Mouse (Mus musculus): ENCODE results near the gene Ap1ar. TPM values are rescaled to one million over a fixed set of nuclear protein-coding genes. Genes with fewer than 3 reads are reported as not detected.

Ap1ar gene
- polyA plus RNA-seq, 1 experiment from 2014 or later = 66.9 TPM

- Histone ChIP-seq H3K4me2 (no peak overlapping the region), H3K36me3 (no peaks in the 10 kb centered on the region), H3K4me1 (0 out of 2 replicates have a peak, but pooled peaks cover 5% of the 10 kb centered on the region), H3K27ac (peak overlapping the region; percentile 46; the same call in 1 of the 2 replicates), H3K9me3 (no peaks in the 10 kb centered on the region), H3K9ac (no peak overlapping the region), H3K4me3 (replicated peaks) (no peak overlapping the region), H3K27me3 (replicated peaks) (no peaks in the 10 kb centered on the region)
- peak; percentile 57; the same call in 1 of the 2 replicates for ATAC-seq (ENCODE audit: insufficient read depth, low FRiP score, low read depth)
- 66% methylated on average over 11 of the region's 11 CpGs for WGBS
These were observed 24.0 kb upstream of the Ap1ar start for GRCm38 (mm10) chr3:127861340-127861739.

GRCm38 (mm10) chr3:127853431-127854206 is 16.3 kb upstream of the Ap1ar start:
- 27% methylated on average over 15 of the region's 15 CpGs for WGBS
- Histone ChIP-seq H3K27ac (no peak overlapping the region), H3K36me3 (no peaks in the 10 kb centered on the region), H3K4me1 (no peaks in the 10 kb centered on the region), H3K9me3 (no peaks in the 10 kb centered on the region), H3K4me2 (no peak overlapping the region), H3K27me3 (replicated peaks) (no peaks in the 10 kb centered on the region), H3K9ac (no peak overlapping the region), H3K4me3 (replicated peaks) (no peak overlapping the region)
- ATAC-seq (ENCODE audit: insufficient read depth, low FRiP score, low read depth) = peak; percentile 56

GRCm38 (mm10) chr3:127852722-127853121 is 15.4 kb upstream of the Ap1ar start:
- no peaks in the 10 kb centered on the region for H3K4me1 ChIP-seq
- 66% methylated on average over 9 of the region's 9 CpGs for WGBS
- no peak overlapping the region for H3K27ac ChIP-seq
- H3K9me3 ChIP-seq = no peaks in the 10 kb centered on the region
- no peak overlapping the region for H3K4me3 ChIP-seq (replicated peaks)
- H3K9ac ChIP-seq = no peak overlapping the region
- ATAC-seq (ENCODE audit: insufficient read depth, low FRiP score, low read depth) = no peak
- no peaks in the 10 kb centered on the region for H3K27me3 ChIP-seq (replicated peaks)
- no peak overlapping the region for H3K4me2 ChIP-seq
- H3K36me3 ChIP-seq = no peaks in the 10 kb centered on the region

- H3K9me3 ChIP-seq = no peaks in the 10 kb centered on the region
- ATAC-seq (ENCODE audit: insufficient read depth, low FRiP score, low read depth) = no peak
- no peaks in the 10 kb centered on the region for H3K27me3 ChIP-seq (replicated peaks)
- H3K4me2 ChIP-seq = no peak overlapping the region
- no peak overlapping the region for H3K4me3 ChIP-seq (replicated peaks)
- no peaks in the 10 kb centered on the region for H3K36me3 ChIP-seq
- H3K9ac ChIP-seq = no peak overlapping the region
- H3K4me1 ChIP-seq = no peaks in the 10 kb centered on the region
- WGBS = 55% methylated on average over 9 of the region's 9 CpGs
- peak overlapping the region; percentile 40; the same call in 1 of the 2 replicates for H3K27ac ChIP-seq
These were observed 13.7 kb upstream of the Ap1ar start for GRCm38 (mm10) chr3:127850776-127851646.

GRCm38 (mm10) chr3:127849922-127850321 is 12.6 kb upstream of the Ap1ar start:
- Histone ChIP-seq H3K27me3 (replicated peaks) (no peaks in the 10 kb centered on the region), H3K4me3 (replicated peaks) (no peak overlapping the region), H3K9me3 (no peaks in the 10 kb centered on the region), H3K36me3 (no peaks in the 10 kb centered on the region), H3K9ac (no peak overlapping the region), H3K27ac (no peak overlapping the region), H3K4me2 (no peak overlapping the region), H3K4me1 (no peaks in the 10 kb centered on the region)
- 72% methylated on average over 5 of the region's 5 CpGs for WGBS
- no peak for ATAC-seq (ENCODE audit: insufficient read depth, low FRiP score, low read depth)

GRCm38 (mm10) chr3:127848088-127848808 is 10.9 kb upstream of the Ap1ar start:
- Histone ChIP-seq H3K4me2 (no peak overlapping the region), H3K36me3 (no peaks in the 10 kb centered on the region), H3K27ac (no peak overlapping the region), H3K4me1 (0 out of 2 replicates have a peak, but pooled peaks cover 3% of the 10 kb centered on the region), H3K27me3 (replicated peaks) (no peaks in the 10 kb centered on the region), H3K9me3 (no peaks in the 10 kb centered on the region), H3K9ac (no peak overlapping the region), H3K4me3 (replicated peaks) (no peak overlapping the region)
- WGBS = 64% methylated on average over 11 of the region's 11 CpGs
- ATAC-seq (ENCODE audit: insufficient read depth, low FRiP score, low read depth) = 0 out of 2 replicates have a peak, but pooled peaks have one; percentile 8

- H3K36me3 ChIP-seq = no peaks in the 10 kb centered on the region
- no peaks in the 10 kb centered on the region for H3K9me3 ChIP-seq
- whole genome bisulfite sequencing = 54% methylated on average over 5 of the region's 5 CpGs
- no peak overlapping the region for H3K4me2 ChIP-seq
- H3K27ac ChIP-seq = no peak overlapping the region
- H3K27me3 ChIP-seq (replicated peaks) = no peaks in the 10 kb centered on the region
- 0 out of 2 replicates have a peak, but pooled peaks cover 3% of the 10 kb centered on the region for H3K4me1 ChIP-seq
- no peak overlapping the region for H3K9ac ChIP-seq
- no peak for ATAC-seq (ENCODE audit: insufficient read depth, low FRiP score, low read depth)
- H3K4me3 ChIP-seq (replicated peaks) = no peak overlapping the region
These were observed 6.6 kb upstream of the Ap1ar start for GRCm38 (mm10) chr3:127843941-127844327.

GRCm38 (mm10) chr3:127843324-127843940 is 6.1 kb upstream of the Ap1ar start:
- Histone ChIP-seq H3K4me3 (replicated peaks) (no peak overlapping the region), H3K27ac (no peak overlapping the region), H3K4me1 (0 out of 2 replicates have a peak, but pooled peaks cover 3% of the 10 kb centered on the region), H3K27me3 (replicated peaks) (no peaks in the 10 kb centered on the region), H3K9me3 (no peaks in the 10 kb centered on the region), H3K36me3 (no peaks in the 10 kb centered on the region), H3K9ac (no peak overlapping the region), H3K4me2 (no peak overlapping the region)
- no peak for ATAC-seq (ENCODE audit: insufficient read depth, low FRiP score, low read depth)
- WGBS = 54% methylated on average over 2 of the region's 2 CpGs

GRCm38 (mm10) chr3:127841926-127842325 is 4.6 kb upstream of the Ap1ar start:
- ATAC-seq (ENCODE audit: insufficient read depth, low FRiP score, low read depth) = no peak
- WGBS = 85% methylated on average over 8 of the region's 8 CpGs
- H3K27ac ChIP-seq = no peak overlapping the region

GRCm38 (mm10) chr3:127837972-127838644 is 785 bp upstream of the Ap1ar start:
- Histone ChIP-seq H3K4me2 (peak overlapping the region; percentile 78), H3K27ac (peak overlapping the region; percentile 96), H3K9ac (peak overlapping the region; percentile 57), H3K36me3 (no peaks in the 10 kb centered on the region), H3K9me3 (no peaks in the 10 kb centered on the region), H3K27me3 (replicated peaks) (no peaks in the 10 kb centered on the region), H3K4me1 (0 out of 2 replicates have a peak, but pooled peaks cover 6% of the 10 kb centered on the region), H3K4me3 (replicated peaks) (peak overlapping the region; percentile 79)
- WGBS = 31% methylated on average over 8 of the region's 8 CpGs
- ATAC-seq (ENCODE audit: insufficient read depth, low FRiP score, low read depth) = no peak

More at GRCm38 (mm10) chr3:127841926-127842325, 4.6 kb upstream of the Ap1ar start:
- no peaks in the 10 kb centered on the region for H3K27me3 ChIP-seq (replicated peaks)
- no peak overlapping the region for H3K4me3 ChIP-seq (replicated peaks)
- no peak overlapping the region for H3K4me2 ChIP-seq
- H3K36me3 ChIP-seq = no peaks in the 10 kb centered on the region
- 0 out of 2 replicates have a peak, but pooled peaks cover 3% of the 10 kb centered on the region for H3K4me1 ChIP-seq
- no peaks in the 10 kb centered on the region for H3K9me3 ChIP-seq
- no peak overlapping the region for H3K9ac ChIP-seq

- peak overlapping the region; percentile 78 for H3K4me2 ChIP-seq
- WGBS = under 1% methylated on average over 17 of the region's 17 CpGs
- peak; percentile 33 for ATAC-seq (ENCODE audit: insufficient read depth, low FRiP score, low read depth)
These were observed 547 bp downstream of the Ap1ar start for GRCm38 (mm10) chr3:127836798-127837153.

More at GRCm38 (mm10) chr3:127836798-127837153, 547 bp downstream of the Ap1ar start:
- Histone ChIP-seq H3K9ac (peak overlapping the region; percentile 83), H3K4me1 (0 out of 2 replicates have a peak, but pooled peaks cover 7% of the 10 kb centered on the region), H3K4me3 (replicated peaks) (peak overlapping the region; percentile 79), H3K9me3 (no peaks in the 10 kb centered on the region), H3K27me3 (replicated peaks) (no peaks in the 10 kb centered on the region), H3K27ac (peak overlapping the region; percentile 96), H3K36me3 (no peaks in the 10 kb centered on the region)
